Mouse (Mus musculus): ENCODE results near the gene Cep44.

- TF ChIP-seq POLR2A (IDR thresholded peaks at IDR 0.05; ENCODE audit: borderline replicate concordance, low read depth, low read length) (no peak), CTCF (IDR thresholded peaks at IDR 0.05; ENCODE audit: low read depth, low read length) (no peak)
Measured at GRCm38 (mm10) chr8:56547866-56548265, 3.0 kb downstream of the Cep44 start.
